Mouse (Mus musculus) layer of hippocampus, adult 18-20 months (tissue): ENCODE measurements around the gene Setd5. TPM values are rescaled to one million over a fixed set of nuclear protein-coding genes. Genes with fewer than 3 reads are reported as not detected.

Experiments used
- DNase-seq, 2 experiments: peaks; one replicate each; pipeline ENCODE4 v3.0.0; 2022; ENCODE audit warnings: low spot score in 2 of 2
- long read RNA-seq: library from polyadenylated mRNA; stranded (forward); transcript quantifications from one replicate; pipeline ENCODE4 v2.0.0, GENCODE M21; 2021
- total RNA-seq, 2 experiments: library from RNA; stranded (reverse); gene quantifications; 2 replicates each; pipeline ENCODE4 v1.2.3; 2021

Gene Setd5
- 10 to 100 TPM; 92.8 to 95.7 TPM for total RNA-seq
- long read RNA-seq, partial matches to known transcripts: 1 of 6 reads
- long read RNA-seq, other reads (novel, unspliced or antisense): 3 of 6 reads

- DNase-seq: peak; percentile 96 to 98
These were observed at the start of gene Setd5 for GRCm38 (mm10) chr6:113076686-113077516. Gene Setd5 (plus strand): TSS chr6:113077365.

GRCm38 (mm10) chr6:113027446-113027845 lies 49.7 kb upstream of the Setd5 start:
- DNase-seq: no peak

- DNase-seq: no peak
These were observed 48.2 kb upstream of the Setd5 start for GRCm38 (mm10) chr6:113029006-113029405.

GRCm38 (mm10) chr6:113030553-113030952 lies 46.6 kb upstream of the Setd5 start:
- no peak for DNase-seq

- no peak for DNase-seq
These were observed 46.0 kb upstream of the Setd5 start for GRCm38 (mm10) chr6:113030970-113031660.

- DNase-seq: no peak
These were observed 45.0 kb upstream of the Setd5 start for GRCm38 (mm10) chr6:113032121-113032520.

DNA sequence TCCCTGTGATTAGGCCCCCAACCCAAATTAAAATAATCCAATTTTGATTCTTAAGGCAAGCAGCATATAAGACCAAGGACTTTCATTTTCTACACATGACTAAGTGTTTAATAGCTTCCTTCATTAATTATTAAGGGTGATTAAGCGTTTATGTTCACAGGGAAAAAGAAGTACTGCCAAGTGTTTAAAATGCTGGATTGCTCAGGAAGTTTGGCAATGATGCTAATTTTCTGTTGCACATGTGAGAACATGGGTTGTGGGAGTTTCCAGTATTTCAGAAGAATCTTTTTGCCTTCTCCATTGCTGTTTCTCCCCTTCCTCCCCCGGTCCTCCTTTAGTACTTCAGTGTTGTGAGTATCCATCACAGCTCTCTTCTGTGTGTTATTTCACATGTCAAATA lies 44.0 kb upstream of the Setd5 start:
- no peak for DNase-seq

GRCm38 (mm10) chr6:113034466-113034865 lies 42.7 kb upstream of the Setd5 start:
- peak in 1 of 2 experiments; percentile 42 for DNase-seq

- DNase-seq: no peak
These were observed 40.5 kb upstream of the Setd5 start for GRCm38 (mm10) chr6:113036463-113037175.

DNA sequence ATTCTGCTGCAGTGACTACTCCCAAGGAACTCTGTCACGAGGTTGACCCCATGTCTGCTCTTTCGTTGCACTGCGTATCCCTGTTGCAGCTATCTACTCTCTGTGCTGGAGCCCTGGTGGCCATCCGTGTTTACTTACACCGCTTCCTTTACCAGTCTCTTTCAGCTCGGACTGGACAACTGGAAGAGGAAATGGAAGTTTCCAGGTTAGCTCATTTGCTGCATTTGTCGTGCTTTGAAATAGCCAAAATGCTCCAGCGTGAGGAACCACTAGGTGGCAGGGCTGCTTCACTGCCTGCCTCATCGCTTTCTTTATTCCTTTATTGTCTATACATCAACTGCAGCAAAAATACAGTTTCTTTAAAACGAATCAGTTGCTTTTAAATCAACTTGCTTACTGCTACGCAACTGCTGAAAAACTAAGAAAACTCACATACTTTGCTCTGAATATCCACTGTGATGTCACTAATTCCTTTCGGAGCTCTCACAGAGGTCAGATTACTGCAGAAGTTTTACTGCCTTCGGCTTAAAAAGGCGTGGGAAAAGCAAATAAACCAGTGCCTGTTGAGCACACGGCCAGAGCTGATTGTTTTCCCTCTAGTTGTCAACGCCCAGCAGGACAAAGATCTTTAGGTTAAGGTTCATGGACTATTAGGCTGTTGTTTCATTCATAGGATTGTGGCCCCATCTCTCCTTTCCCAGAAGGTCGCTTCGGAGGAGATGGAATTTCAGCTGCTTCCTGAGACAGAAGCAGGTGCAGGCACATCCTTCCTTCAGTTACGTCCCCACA lies 39.0 kb upstream of the Setd5 start:
- peak; percentile 42 to 85 for DNase-seq

GRCm38 (mm10) chr6:113038735-113039058 lies 38.5 kb upstream of the Setd5 start:
- DNase-seq: no peak

DNA sequence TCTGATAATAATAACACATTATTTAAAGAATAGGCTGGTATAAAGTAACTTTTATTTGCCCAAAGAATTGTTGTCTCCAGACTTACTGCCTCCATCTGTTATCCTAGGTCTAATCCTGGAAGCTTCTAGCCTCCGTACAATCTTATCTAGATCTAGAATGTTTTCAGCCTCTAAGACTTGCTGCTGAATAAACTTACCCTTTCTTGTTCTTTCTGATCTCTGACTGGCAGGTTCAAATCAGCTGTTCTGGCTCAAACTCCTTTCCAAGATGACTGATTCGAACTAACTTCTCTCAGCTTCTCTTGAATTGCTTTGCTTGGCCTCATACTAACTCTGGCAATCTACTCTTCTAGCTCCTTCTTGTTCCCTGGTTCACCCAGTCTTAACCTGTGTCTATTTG lies 36.8 kb upstream of the Setd5 start:
- DNase-seq: no peak

GRCm38 (mm10) chr6:113041215-113041990 lies 35.8 kb upstream of the Setd5 start:
- DNase-seq: no peak

DNA sequence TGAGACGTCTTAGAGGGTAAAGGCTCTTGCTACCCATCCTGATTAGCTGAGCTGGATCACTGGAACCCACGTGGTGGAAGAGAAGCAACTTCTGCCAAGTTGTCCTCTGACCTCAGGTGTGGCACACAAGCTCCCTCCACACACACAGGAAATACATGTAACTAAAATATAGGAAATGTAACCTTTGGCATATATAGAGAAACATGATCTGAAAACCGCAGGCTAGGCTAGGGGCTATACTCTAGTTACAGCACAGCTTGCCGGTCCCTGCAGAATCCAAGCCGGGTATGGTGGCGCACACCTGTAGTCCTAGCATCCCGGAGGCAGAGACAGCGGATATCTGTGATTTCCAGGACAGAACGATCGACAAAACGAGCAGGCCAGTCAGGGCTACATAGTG lies 31.6 kb upstream of the Setd5 start:
- DNase-seq: no peak

DNA sequence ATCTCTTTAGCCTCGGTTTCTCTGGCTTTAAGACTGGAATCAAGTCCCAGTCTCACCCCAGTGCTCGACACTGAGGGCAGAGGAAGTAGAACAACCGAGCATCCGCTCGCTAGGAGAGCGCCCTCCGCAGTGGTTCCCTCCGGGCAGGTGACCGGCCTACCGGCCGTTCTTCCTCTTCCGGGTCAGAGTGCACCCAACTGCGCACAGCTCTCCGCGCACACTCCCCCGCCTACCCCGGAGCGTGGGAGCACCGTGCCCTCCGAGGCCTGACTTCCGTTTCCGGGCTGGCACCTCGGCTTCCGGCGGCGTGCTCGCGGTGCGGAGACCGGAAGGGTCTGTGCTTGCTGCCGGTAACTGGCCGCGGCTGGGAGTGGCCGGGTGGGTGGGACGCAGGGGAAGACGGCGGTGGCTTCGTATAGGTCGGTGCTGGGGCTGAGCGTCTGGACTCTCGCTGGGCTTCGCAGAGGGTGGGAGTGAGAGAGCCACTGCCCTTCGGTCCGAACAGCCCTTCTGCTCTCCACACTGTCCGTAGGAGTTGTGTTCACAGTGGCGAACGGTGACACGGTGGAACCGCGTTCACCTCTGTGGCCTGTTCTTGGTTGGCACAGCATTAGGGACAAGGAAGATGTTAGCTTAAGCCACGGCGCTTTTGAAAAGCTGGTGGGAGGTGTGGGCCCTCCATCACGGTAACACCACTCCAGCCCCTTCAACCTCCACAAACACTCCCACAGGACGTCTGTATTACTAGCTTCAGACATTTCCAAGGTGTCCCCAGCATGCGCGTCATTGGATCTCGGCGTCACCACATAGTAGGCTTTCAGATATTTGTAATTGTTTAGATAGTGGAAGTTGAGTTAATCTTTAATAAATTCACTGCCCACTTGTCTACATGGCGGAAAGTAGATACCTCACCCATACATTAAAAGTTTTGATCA lies 30.9 kb upstream of the Setd5 start, which contains the start of gene Thumpd3:
Thumpd3 (plus strand) TSS at position 185 of the 935 bp plus-strand sequence.
- DNase-seq: peak; percentile 96 to 98

- no peak for DNase-seq
These were observed 30.0 kb upstream of the Setd5 start for GRCm38 (mm10) chr6:113047016-113047746.

DNA sequence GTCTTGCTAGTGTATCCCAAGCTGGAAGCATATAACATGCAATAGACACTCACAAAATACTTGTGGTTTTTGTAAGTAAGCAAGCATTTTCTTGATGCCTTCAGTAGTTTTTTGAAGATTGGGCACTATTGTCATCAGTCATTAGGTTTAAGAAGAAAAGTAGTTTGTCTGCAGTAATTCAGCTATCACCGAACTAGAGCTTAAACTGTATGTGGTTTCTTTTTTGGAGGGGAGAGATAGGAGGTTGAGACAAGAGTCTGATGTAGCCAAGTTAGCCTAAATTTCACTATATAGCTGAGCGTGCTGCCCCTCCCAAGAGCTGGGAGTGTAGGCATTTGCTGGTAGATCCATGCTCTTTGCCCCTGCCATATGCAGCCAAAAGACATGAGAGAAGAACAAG lies 28.8 kb upstream of the Setd5 start:
- DNase-seq: no peak

GRCm38 (mm10) chr6:113049159-113049558 lies 28.0 kb upstream of the Setd5 start:
- DNase-seq: no peak
